Mouse (Mus musculus): ENCODE results near the gene Yif1b.

- TF ChIP-seq CTCF (conservative IDR thresholded peaks at IDR 0.05; ENCODE audit: low read length) (no peak), NANOG (IDR thresholded peaks at IDR 0.05; ENCODE audit: borderline replicate concordance, low read length) (no peak)
These were observed 5.7 kb upstream of the Yif1b start, which contains the start of gene Kcnk6 for GRCm38 (mm10) chr7:29232247-29233013.

Data from E14TG2a.4 (cell line).